Mouse (Mus musculus): ENCODE measurements around the gene Vmn1r207-ps. TPM values are rescaled to one million over a fixed set of nuclear protein-coding genes. Genes with fewer than 3 reads are reported as not detected.
"Not testable (repeated sequence)": the region's sequence is repeated elsewhere in the genome, so short reads cannot be mapped to it uniquely, and the experiment has no call there.

The Vmn1r207-ps gene
- not detected for total RNA-seq (2021)
- long read RNA-seq, experiment 1: 0 reads
- long read RNA-seq, experiment 2: 0 reads

DNA sequence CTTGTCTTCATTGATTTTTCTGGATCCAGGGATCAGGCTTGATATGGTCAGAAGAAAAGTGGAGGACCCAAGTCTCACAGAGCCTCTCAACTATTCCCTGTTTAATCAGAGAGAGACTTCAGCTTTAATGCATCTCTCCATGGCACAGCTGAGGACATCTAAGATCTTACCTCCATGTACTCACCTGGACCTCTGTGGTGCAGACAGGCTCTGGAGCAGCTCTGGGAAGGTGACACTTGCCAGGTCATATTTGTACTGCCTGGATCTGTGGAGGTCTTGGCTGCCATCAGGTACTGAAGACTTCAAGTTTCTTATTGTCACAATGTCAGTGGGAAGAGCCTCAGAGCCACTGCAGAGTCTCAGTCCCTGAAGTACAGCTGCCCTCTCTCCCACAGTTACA, at the start of gene Vmn1r207-ps:
Gene Vmn1r207-ps (minus strand): TSS at position 101 of the 400 bp plus-strand sequence.
- DNase-seq: not testable (repeated sequence)

DNA sequence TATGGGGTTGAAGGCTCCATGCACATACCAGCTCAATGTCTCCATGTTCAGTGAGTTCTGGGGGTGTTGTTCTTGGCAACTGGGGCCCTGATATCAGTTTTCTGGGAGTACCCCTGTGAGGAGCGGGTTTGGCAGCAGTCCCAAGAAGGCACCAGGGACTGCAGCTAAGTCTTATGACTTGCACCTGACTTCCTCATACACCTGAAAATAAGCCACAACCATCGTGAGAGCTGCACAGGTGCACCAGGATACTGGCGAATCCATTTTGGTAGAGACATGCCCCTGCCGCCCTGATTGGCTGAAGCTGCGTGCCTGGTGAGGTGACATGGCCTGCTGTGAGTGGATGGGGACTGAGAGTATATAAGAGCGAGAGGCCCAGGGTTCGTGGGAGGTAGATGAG, 47.9 kb upstream of the Vmn1r207-ps start, which contains the start of gene Vmn1r208:
Gene Vmn1r208 (minus strand): TSS at position 101 of the 400 bp plus-strand sequence.
- not testable (repeated sequence) for DNase-seq

GRCm38 (mm10) chr13:22771592-22771991, 42.2 kb upstream of the Vmn1r207-ps start:
- DNase-seq: not testable (repeated sequence)

GRCm38 (mm10) chr13:22747524-22747923, 18.1 kb upstream of the Vmn1r207-ps start:
- DNase-seq: no peak

GRCm38 (mm10) chr13:22706947-22707346, 22.5 kb downstream of the Vmn1r207-ps start:
- DNase-seq: not testable (repeated sequence)

DNA sequence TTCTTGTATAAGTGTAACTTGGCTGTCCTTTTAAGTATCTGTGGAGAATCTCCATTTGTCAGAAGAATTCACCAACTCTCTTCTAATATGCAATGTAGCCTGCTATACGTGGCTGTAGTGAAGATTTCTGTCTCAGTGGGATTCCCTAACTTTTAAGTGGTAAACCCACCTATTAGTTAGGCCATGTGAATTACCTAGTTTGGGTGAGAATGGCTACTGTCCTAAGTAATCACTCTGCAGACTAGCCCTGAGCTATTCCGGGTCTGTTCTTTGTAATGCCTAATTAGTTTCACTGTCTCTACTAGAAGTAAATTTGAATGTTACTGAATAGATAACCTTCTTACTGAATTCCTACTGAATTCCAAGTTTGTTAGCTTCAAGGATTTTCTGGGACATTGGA, 26.5 kb downstream of the Vmn1r207-ps start:
- DNase-seq: not testable (repeated sequence)

Other genes with a start within 250 kb of the Vmn1r207-ps start
- under 1 TPM in 1 of 2 experiments, not detected in 1; 0.06 TPM for gene Vmn1r202, start 224.2 kb downstream of the Vmn1r207-ps start, total RNA-seq (2021)
- not detected for gene Vmn1r203, start 211.5 kb downstream of the Vmn1r207-ps start, total RNA-seq (2021)
- not detected for gene Vmn1r204, start 176.4 kb downstream of the Vmn1r207-ps start, total RNA-seq (2021)
- gene Vmn1r205, start 136.6 kb downstream of the Vmn1r207-ps start, total RNA-seq (2021): not detected
- gene Vmn1r206, start 105.4 kb downstream of the Vmn1r207-ps start, total RNA-seq (2021): not detected
- not detected for gene Vmn1r208, start 47.8 kb upstream of the Vmn1r207-ps start, total RNA-seq (2021)
- under 1 TPM in 1 of 2 experiments, not detected in 1; 0.03 TPM for gene Vmn1r209, start 80.1 kb upstream of the Vmn1r207-ps start, total RNA-seq (2021)
- not detected for gene Vmn1r210, start 101.7 kb upstream of the Vmn1r207-ps start, total RNA-seq (2021)
- gene Vmn1r211, start 127.9 kb upstream of the Vmn1r207-ps start, total RNA-seq (2021): not detected
- not detected for gene Vmn1r212, start 154.6 kb upstream of the Vmn1r207-ps start, total RNA-seq (2021)

Data from adrenal gland, postnatal 10 days (tissue).